Mouse (Mus musculus) embryonic facial prominence, embryonic 14.5 days (tissue): Measurements from ENCODE around the gene Zkscan17. TPM values are rescaled to one million over a fixed set of nuclear protein-coding genes. Genes with fewer than 3 reads are reported as not detected.

Experiments
- ATAC-seq: fragments of 200-750 bp; cut with Nextera tagmentation; 2 replicates; pipeline ENCODE4 v1.8.0; 2017; ENCODE audit warnings: low read depth, moderate number of reproducible peaks, moderate TSS enrichment
- DNase-seq: peaks from one replicate; pipeline ENCODE4 v3.0.0-alpha.2; 2015; ENCODE audit warnings: low spot score
- H3K27ac ChIP-seq: fragments of 300-500 bp; sonication (generic); replicated peaks from 2 replicates; pipeline ENCODE4 v1.5.1; 2014; ENCODE audit warnings: low read depth, mild to moderate bottlenecking, low read length, moderate library complexity
- H3K27me3 ChIP-seq: fragments of 300-500 bp; sonication (generic); replicated peaks from 2 replicates; pipeline ENCODE4 v1.6.1; 2014; ENCODE audit warnings: low read length; ENCODE audit not compliant: control insufficient read depth, insufficient read depth
- H3K36me3 ChIP-seq: fragments of 300-500 bp; sonication (generic); 2 replicates; pipeline ENCODE4 v1.6.1; 2014; ENCODE audit warnings: low read length, mixed read lengths; ENCODE audit not compliant: control insufficient read depth, insufficient read depth
- H3K4me1 ChIP-seq: fragments of 300-500 bp; sonication (generic); 2 replicates; pipeline ENCODE4 v1.6.1; 2014; ENCODE audit warnings: antibody characterized with exemption, low read length; ENCODE audit not compliant: control insufficient read depth, insufficient read depth
- H3K4me2 ChIP-seq: fragments of 300-500 bp; sonication (generic); 2 replicates; pipeline ENCODE4 v1.6.1; 2014; ENCODE audit warnings: low read depth, mild to moderate bottlenecking, low read length, moderate library complexity, mixed read lengths
- H3K4me3 ChIP-seq: fragments of 300-500 bp; sonication (generic); 2 replicates; pipeline ENCODE4 v1.5.1; 2014; ENCODE audit warnings: low read depth, mild to moderate bottlenecking, low read length
- H3K9ac ChIP-seq: fragments of 300-500 bp; sonication (generic); 2 replicates; pipeline ENCODE4 v1.6.1; 2014; ENCODE audit warnings: low read depth, mild to moderate bottlenecking, low read length, moderate library complexity, mixed read lengths
- H3K9me3 ChIP-seq: fragments of 300-500 bp; sonication (generic); 2 replicates; pipeline ENCODE4 v1.6.1; 2016; ENCODE audit warnings: low read length; ENCODE audit not compliant: control insufficient read depth
- WGBS: fragments of 180-500 bp; shearing (Covaris S2); extraction: QIAGEN DNeasy Blood & Tissue Kit; methylation state at CpG from one replicate; pipeline ENCODE4 v1.1.7; 2014; 5-methylcytosine and 5-hydroxymethylcytosine counted together
- polyA plus RNA-seq: library from polyadenylated mRNA; unstranded; fragments of >200 nt; fragmentation: Nextera tagmentation; extraction: Ambion mirVana; gene quantifications from 2 replicates; pipeline ENCODE4 v1.2.1, GENCODE M21; 2014

Zkscan17 gene
- polyA plus RNA-seq, 1 experiment from 2014 or later: 17.1 TPM

DNA sequence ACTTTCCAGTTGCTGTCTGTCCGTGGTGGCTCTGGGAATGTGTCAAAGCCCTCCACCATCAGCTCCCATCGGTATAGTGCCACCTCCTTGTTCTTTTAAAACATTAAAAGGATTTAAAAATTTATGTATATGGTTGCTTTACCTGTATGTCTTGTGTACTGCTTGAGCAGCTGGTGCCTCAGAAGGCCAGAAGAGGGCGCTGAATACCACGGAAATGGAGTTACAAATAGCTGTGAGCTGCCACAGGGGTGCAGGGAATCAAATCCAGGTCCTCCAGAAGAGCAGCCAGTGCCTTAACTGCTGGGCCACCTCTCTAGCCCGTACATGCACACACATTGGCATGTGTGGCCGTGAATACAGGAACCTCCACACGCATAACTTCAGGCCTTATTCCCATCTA is 28.8 kb downstream of the Zkscan17 start:
- Histone ChIP-seq H3K36me3 (peaks cover 100% of the 10 kb centered on the region), H3K9me3 (no peaks in the 10 kb centered on the region), H3K9ac (no peak overlapping the region), H3K27ac (no peak overlapping the region), H3K27me3 (no peaks in the 10 kb centered on the region), H3K4me2 (no peak overlapping the region), H3K4me1 (no peaks in the 10 kb centered on the region), H3K4me3 (no peak overlapping the region)
- DNase-seq (no peak), ATAC-seq (no peak)
- WGBS: 94% methylated on average over 7 of the region's 7 CpGs

DNA sequence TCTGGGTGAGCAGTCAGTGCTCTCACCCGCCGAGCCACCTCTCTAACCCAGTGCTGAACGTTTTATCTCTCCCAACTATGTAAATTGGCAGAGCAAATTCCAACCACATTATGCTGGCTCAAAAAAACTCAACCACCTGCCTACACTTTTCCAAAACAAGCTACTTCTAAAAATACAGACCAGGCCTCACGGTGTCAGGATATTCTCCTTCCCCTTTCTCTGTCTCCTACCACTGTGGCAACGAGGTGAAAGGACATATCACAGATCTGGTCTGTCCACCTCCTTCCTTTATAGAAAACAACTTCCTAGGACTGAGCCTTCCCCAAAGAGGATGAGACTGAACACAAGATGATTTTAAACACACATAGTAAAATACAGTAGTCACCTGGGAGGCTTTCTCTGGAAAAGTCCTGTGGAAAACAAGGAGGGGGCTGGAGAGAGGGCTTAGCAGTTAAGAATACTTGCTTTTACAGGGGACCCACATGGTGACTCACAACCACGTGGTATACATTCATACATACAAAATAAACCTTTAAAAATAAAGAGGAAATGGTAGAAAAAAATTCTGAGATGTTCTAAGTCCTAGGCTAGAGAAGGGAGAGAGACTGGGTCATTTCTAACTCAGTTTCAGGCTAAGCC is 29.8 kb downstream of the Zkscan17 start:
- ATAC-seq: no peak

DNA sequence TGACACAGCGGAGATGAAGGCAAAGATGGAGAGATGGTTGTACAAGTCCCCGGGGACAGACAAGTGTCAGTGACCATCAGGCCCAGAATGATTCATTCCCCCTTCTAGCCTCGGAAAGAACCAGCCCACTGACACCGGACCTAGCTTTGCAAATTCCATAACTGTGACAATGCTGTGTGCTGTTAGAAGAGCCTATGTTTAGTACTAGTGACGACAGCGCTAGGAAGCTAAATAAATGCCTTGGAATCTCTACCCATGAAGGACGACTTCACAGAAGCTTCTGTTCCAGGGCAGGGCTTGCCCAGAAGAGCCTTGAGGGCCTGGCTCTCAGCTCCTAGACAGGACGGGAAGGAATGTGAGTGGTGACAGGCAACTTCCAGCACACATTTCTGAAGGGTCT is 40.3 kb downstream of the Zkscan17 start:
- DNase-seq (no peak), ATAC-seq (no peak)
- no peaks in the 10 kb centered on the region for H3K27me3 ChIP-seq
- no peaks in the 10 kb centered on the region for H3K4me1 ChIP-seq
- no peaks in the 10 kb centered on the region for H3K9me3 ChIP-seq
- peaks cover 59% of the 10 kb centered on the region for H3K36me3 ChIP-seq
- 79% methylated on average over 8 of the region's 8 CpGs for WGBS
- H3K4me2 ChIP-seq: no peak overlapping the region
- no peak overlapping the region for H3K9ac ChIP-seq
- no peak overlapping the region for H3K27ac ChIP-seq
- H3K4me3 ChIP-seq: no peak overlapping the region

More for the DNA sequence above, 29.8 kb downstream of the Zkscan17 start:
- no peak for DNase-seq
- Histone ChIP-seq H3K9me3 (no peaks in the 10 kb centered on the region), H3K4me3 (no peak overlapping the region), H3K4me2 (no peak overlapping the region), H3K9ac (0 out of 2 replicates have a peak overlapping the region, but pooled peaks have one; percentile 1), H3K4me1 (no peaks in the 10 kb centered on the region), H3K27ac (no peak overlapping the region), H3K36me3 (peaks cover 100% of the 10 kb centered on the region), H3K27me3 (no peaks in the 10 kb centered on the region)
- WGBS: 81% methylated on average over 6 of the region's 6 CpGs

DNA sequence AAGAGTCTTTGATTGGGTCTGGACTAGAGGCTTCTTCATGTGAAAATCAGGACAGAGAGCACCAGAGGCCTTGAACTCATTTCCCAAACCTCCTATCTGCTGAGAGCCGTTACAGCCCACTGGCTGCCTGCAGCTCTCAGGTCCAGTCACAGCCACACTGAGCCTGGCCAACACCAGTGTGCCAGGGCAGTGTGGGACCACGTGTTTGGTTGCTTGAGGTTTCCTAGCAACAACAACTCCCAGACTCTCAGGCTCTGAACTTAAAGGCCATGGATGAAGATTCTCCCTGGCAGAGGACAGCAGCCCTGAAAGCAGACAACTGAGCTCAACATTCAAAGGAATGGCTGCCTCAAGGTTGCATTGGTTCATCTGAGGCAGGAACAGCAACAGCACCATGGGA is 40.9 kb downstream of the Zkscan17 start:
- Histone ChIP-seq H3K27me3 (no peaks in the 10 kb centered on the region), H3K27ac (no peak overlapping the region), H3K9me3 (no peaks in the 10 kb centered on the region), H3K4me3 (no peak overlapping the region), H3K36me3 (peaks cover 53% of the 10 kb centered on the region), H3K9ac (no peak overlapping the region), H3K4me1 (no peaks in the 10 kb centered on the region), H3K4me2 (no peak overlapping the region)
- DNase-seq: no peak
- ATAC-seq: no peak
- WGBS: 65% methylated on average over 2 of the region's 2 CpGs

DNA sequence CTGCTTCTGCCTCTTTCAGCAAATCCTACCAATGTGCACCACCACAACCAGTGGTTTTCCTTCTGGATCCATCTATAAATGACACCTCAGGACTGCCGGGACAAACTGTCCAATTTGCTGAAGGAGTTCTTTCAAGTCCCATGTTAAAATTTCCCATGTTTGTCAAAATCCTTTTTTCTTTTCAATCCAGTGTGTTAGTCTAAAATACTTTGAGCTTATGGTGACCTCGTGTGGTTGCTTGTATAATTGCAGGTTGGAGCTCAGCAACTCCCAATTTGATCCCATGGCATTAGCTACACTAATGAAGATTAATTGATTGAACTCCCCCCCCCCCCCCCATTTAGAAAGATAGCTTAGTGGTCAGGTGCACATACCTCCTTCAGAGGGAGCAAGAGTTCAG is 43.3 kb downstream of the Zkscan17 start:
- peak; percentile 73 for DNase-seq
- Histone ChIP-seq H3K9ac (no peak overlapping the region), H3K4me3 (no peak overlapping the region), H3K4me2 (no peak overlapping the region), H3K4me1 (no peaks in the 10 kb centered on the region), H3K27ac (no peak overlapping the region), H3K36me3 (peaks cover 30% of the 10 kb centered on the region), H3K27me3 (no peaks in the 10 kb centered on the region), H3K9me3 (no peaks in the 10 kb centered on the region)
- 12% methylated on average over 2 of the region's 2 CpGs for WGBS
- no peak for ATAC-seq

DNA sequence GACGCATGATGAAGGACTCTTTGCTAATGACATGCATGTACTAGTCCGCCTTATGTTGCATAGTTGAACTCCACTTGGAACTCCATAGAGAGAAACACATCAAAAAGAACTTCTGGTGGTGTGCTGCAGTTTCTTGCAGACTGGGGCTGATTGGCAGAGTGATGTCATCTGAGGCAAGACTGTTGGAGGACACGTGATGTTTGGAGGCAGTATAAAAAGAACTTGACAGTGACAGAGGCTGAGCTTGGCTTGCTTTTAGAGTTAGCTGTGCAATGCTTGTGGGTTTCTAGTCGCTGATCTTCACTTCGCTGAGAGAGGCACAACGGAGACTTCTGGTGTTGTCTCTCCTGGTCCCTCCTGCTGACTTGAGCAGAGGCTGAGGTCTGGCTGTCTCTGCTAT is 49.3 kb downstream of the Zkscan17 start:
- Histone ChIP-seq H3K36me3 (no peaks in the 10 kb centered on the region), H3K4me1 (no peaks in the 10 kb centered on the region), H3K9me3 (no peaks in the 10 kb centered on the region), H3K27me3 (no peaks in the 10 kb centered on the region), H3K27ac (no peak overlapping the region), H3K9ac (no peak overlapping the region), H3K4me3 (no peak overlapping the region), H3K4me2 (no peak overlapping the region)
- no peak for ATAC-seq
- 55% methylated on average over 6 of the region's 6 CpGs for WGBS
- no peak for DNase-seq

DNA sequence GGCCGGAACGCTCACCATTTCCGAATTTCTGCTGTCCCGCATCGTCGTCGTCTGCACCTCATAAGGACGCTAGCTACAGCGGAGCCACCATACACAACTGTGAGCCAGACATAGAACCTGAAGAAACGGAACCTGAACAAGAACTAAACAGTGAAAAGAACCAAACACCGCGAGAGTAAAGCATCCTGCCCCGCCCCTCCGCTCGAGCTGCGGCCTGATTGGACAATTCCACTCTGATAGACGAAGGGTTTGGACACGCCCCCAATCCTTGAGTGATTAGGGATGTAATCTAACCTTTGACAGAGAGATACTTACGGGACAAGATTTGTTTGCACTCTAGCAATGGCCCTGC is 54.2 kb downstream of the Zkscan17 start, which contains the start of gene Zfp867:
TSS of gene Zfp867 (minus strand) at position 149 of the 352 bp plus-strand sequence.
- Histone ChIP-seq H3K4me1 (peaks cover 7% of the 10 kb centered on the region), H3K27me3 (no peaks in the 10 kb centered on the region), H3K4me2 (peak within 1 kb of the TSS; percentile 73), H3K9me3 (no peaks in the 10 kb centered on the region), H3K4me3 (peak within 1 kb of the TSS; percentile 77), H3K9ac (peak within 1 kb of the TSS; percentile 94), H3K27ac (peak within 1 kb of the TSS; percentile 82), H3K36me3 (no peaks in the 10 kb centered on the region)
- under 1% methylated on average over 19 of the region's 19 CpGs for WGBS
- ATAC-seq: peak; percentile 91
- peak; percentile 94 for DNase-seq

DNA sequence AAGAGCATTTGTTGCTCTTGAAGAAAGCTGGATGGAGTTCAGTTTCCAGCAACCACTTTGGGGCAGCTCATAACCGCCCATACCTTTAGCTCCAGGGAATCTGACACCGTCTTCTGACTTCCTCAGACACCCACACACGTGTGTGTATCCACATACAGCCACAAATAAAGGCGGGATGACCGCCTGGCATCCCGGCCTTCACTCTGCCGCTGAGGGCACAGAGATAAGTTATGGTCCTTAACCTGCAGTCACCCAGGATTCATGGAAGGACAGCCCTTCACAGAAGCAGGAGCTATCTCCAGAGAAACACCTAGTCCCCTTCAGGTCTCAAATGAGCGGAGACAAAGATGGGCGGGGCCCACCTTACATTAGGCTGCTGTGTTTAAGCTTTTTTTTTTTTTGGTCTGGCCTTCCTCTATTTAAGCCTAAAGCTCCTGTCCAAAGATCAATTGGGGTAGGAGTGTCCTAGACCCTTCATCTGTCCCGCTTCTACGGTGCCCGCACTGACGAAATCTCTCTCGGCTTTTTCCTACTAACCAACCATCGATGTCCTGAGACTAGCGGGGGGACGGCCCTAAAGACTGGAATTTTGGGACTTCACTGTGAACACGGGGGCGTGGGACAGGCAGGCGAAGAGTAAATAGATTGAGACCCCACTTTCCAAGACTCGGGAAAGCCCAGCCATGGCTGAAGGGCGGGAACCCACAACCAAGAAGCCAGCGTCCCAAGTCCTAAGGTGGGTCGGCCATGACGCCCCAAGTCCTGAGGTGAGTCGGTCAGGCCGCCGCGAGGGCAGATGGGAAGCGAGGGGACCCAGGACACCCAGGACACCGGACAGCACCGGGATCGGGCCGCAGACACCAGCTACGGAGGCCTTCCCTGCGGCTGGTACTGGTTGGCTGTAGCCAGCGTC is 54.9 kb downstream of the Zkscan17 start:
- ATAC-seq: peak; percentile 48
- peak overlapping the region; percentile 82 for H3K27ac ChIP-seq
- H3K4me1 ChIP-seq: peaks cover 7% of the 10 kb centered on the region
- WGBS: 8% methylated on average over 29 of the region's 37 CpGs
- peak overlapping the region; percentile 94 for H3K9ac ChIP-seq
- H3K4me2 ChIP-seq: peak overlapping the region; percentile 73
- H3K36me3 ChIP-seq: no peaks in the 10 kb centered on the region
- H3K4me3 ChIP-seq: peak overlapping the region; percentile 77
- H3K27me3 ChIP-seq: no peaks in the 10 kb centered on the region
- peak; percentile 19 for DNase-seq
- H3K9me3 ChIP-seq: no peaks in the 10 kb centered on the region
